Mouse (Mus musculus) MEL (cell line): Measurements from ENCODE around the gene Lipt1. TPM values are rescaled to one million over a fixed set of nuclear protein-coding genes. Genes with fewer than 3 reads are reported as not detected.

ENCODE experiments used
- DNase-seq: peaks from one replicate; pipeline ENCODE4 v3.0.0; 2011; ENCODE audit warnings: low read depth, low spot score
- H3K27ac ChIP-seq: 2 replicates; pipeline ENCODE4 v1.5.1; 2012; ENCODE audit warnings: low read depth, mild to moderate bottlenecking, control low read depth, low read length, moderate library complexity; ENCODE audit not compliant: control insufficient read depth
- H3K27me3 ChIP-seq, 2 experiments: fragments of 150-350 bp in 1 of 2; sonication (generic) in 1 of 2; 2 replicates each; pipeline ENCODE4 v1.6.1; 2012; ENCODE audit warnings: low read length in 2 of 2, mild to moderate bottlenecking in 2 of 2, improper control_type of control experiment in 1 of 2, moderate library complexity in 1 of 2; ENCODE audit not compliant: insufficient read depth in 2 of 2, control insufficient read depth in 1 of 2
- H3K36me3 ChIP-seq, 2 experiments: 2 replicates each; pipeline ENCODE4 v1.6.1; 2012 to 2014; ENCODE audit warnings: low read length in 2 of 2, improper control_type of control experiment in 1 of 2, inconsistent platforms in 1 of 2, mild to moderate bottlenecking in 1 of 2; ENCODE audit not compliant: insufficient read depth in 2 of 2, control insufficient read depth in 1 of 2
- H3K4me1 ChIP-seq, 2 experiments: fragments of 150-350 bp in 1 of 2; sonication (generic) in 1 of 2; 2 replicates each; pipeline ENCODE4 v1.6.1; 2012; ENCODE audit warnings: low read length in 2 of 2, improper control_type of control experiment in 1 of 2, mild to moderate bottlenecking in 1 of 2; ENCODE audit not compliant: insufficient read depth in 2 of 2, control insufficient read depth in 1 of 2
- H3K4me3 ChIP-seq, 2 experiments: fragments of 150-350 bp in 1 of 2; sonication (generic) in 1 of 2; 2 replicates each; pipeline ENCODE4 v1.5.1; 2012; ENCODE audit warnings: low read depth in 2 of 2, low read length in 2 of 2, mild to moderate bottlenecking in 2 of 2, moderate library complexity in 2 of 2, control low read depth in 1 of 2, improper control_type of control experiment in 1 of 2; ENCODE audit not compliant: control insufficient read depth in 1 of 2, insufficient read depth in 1 of 2
- H3K79me2 ChIP-seq: 2 replicates; pipeline ENCODE4 v1.6.1; 2012; ENCODE audit warnings: mild to moderate bottlenecking, low read length, moderate library complexity; ENCODE audit not compliant: control insufficient read depth, poor library complexity, insufficient read depth
- H3K9ac ChIP-seq: 2 replicates; pipeline ENCODE4 v1.6.1; 2012; ENCODE audit warnings: low read depth, mild to moderate bottlenecking, control low read depth, low read length, moderate library complexity; ENCODE audit not compliant: control insufficient read depth, poor library complexity, severe bottlenecking
- H3K9me3 ChIP-seq: fragments of 150-350 bp; sonication (generic); replicated peaks from 2 replicates; pipeline ENCODE4 v1.6.1; 2012; ENCODE audit warnings: mild to moderate bottlenecking, low read length, improper control_type of control experiment, moderate library complexity; ENCODE audit not compliant: insufficient read depth
- BHLHE40 ChIP-seq: IDR thresholded peaks from 2 replicates; pipeline ENCODE4 v1.6.1; 2012; ENCODE audit warnings: low read depth, mild to moderate bottlenecking, inconsistent platforms, low read length, improper control_type of control experiment, borderline replicate concordance
- CHD1 ChIP-seq: IDR thresholded peaks from 2 replicates; pipeline ENCODE4 v1.6.1; 2012; ENCODE audit warnings: low read depth, mild to moderate bottlenecking, inconsistent platforms, low read length, improper control_type of control experiment
- CHD2 ChIP-seq: IDR thresholded peaks from 2 replicates; pipeline ENCODE4 v1.6.1; 2011; ENCODE audit warnings: low read length, improper control_type of control experiment
- CTCF ChIP-seq, 3 experiments: IDR thresholded peaks in 2 of 3; conservative IDR thresholded peaks in 1 of 3; 2 replicates each; pipeline ENCODE4 v1.5.1; 2011 to 2012; ENCODE audit warnings: low read length in 3 of 3, low read depth in 2 of 3, mild to moderate bottlenecking in 2 of 3, improper control_type of control experiment in 1 of 3, inconsistent platforms in 1 of 3, mixed read lengths in 1 of 3, moderate library complexity in 1 of 3; ENCODE audit not compliant: control insufficient read depth in 1 of 3, insufficient read depth in 1 of 3, poor library complexity in 1 of 3, severe bottlenecking in 1 of 3
- E2F4 ChIP-seq: IDR thresholded peaks from 2 replicates; pipeline ENCODE4 v1.6.1; 2011; ENCODE audit warnings: low read depth, low read length, improper control_type of control experiment, borderline replicate concordance
- ELF1 ChIP-seq: IDR thresholded peaks from 2 replicates; pipeline ENCODE4 v1.6.1; 2014; ENCODE audit warnings: low read depth, mild to moderate bottlenecking, inconsistent platforms, low read length, improper control_type of control experiment, moderate library complexity
- EP300 ChIP-seq, 2 experiments: IDR thresholded peaks; 2 replicates each; pipeline ENCODE4 v1.6.1; 2011; ENCODE audit warnings: improper control_type of control experiment in 2 of 2, low read length in 2 of 2, low read depth in 1 of 2, mild to moderate bottlenecking in 1 of 2
- HCFC1 ChIP-seq: IDR thresholded peaks from 2 replicates; pipeline ENCODE4 v1.6.1; 2012; ENCODE audit warnings: low read depth, mild to moderate bottlenecking, inconsistent platforms, low read length, improper control_type of control experiment, moderate library complexity
- KAT2A ChIP-seq: conservative IDR thresholded peaks from 2 replicates; pipeline ENCODE4 v1.6.1; 2012; ENCODE audit warnings: low read depth, low read length, improper control_type of control experiment, inconsistent platforms
- MAFK ChIP-seq: IDR thresholded peaks from 2 replicates; pipeline ENCODE4 v1.6.1; 2011; ENCODE audit warnings: low read depth, mild to moderate bottlenecking, low read length, improper control_type of control experiment, borderline replicate concordance
- MAZ ChIP-seq: IDR thresholded peaks from 2 replicates; pipeline ENCODE4 v1.6.1; 2012; ENCODE audit warnings: low read depth, mild to moderate bottlenecking, inconsistent platforms, low read length, improper control_type of control experiment
- MEF2A ChIP-seq: IDR thresholded peaks from 2 replicates; pipeline ENCODE4 v1.6.1; 2014; ENCODE audit warnings: low read depth, mild to moderate bottlenecking, inconsistent platforms, low read length, improper control_type of control experiment; ENCODE audit not compliant: poor library complexity, insufficient replicate concordance, severe bottlenecking; ENCODE audit errors: extremely low read depth
- MYC ChIP-seq: IDR thresholded peaks from 2 replicates; pipeline ENCODE4 v1.6.1; 2011; ENCODE audit warnings: low read depth, mild to moderate bottlenecking, low read length, improper control_type of control experiment, moderate library complexity
- NELFE ChIP-seq: IDR thresholded peaks from 2 replicates; pipeline ENCODE4 v1.6.1; 2011; ENCODE audit warnings: low read depth, low read length, improper control_type of control experiment
- NRF1 ChIP-seq: IDR thresholded peaks from 2 replicates; pipeline ENCODE4 v1.6.1; 2014; ENCODE audit warnings: low read depth, mild to moderate bottlenecking, inconsistent platforms, low read length, improper control_type of control experiment, moderate library complexity; ENCODE audit not compliant: poor library complexity, insufficient read depth, severe bottlenecking
- POLR2AphosphoS2 ChIP-seq: IDR thresholded peaks from 2 replicates; pipeline ENCODE4 v1.6.1; 2011; ENCODE audit warnings: low read length, improper control_type of control experiment
- POLR2AphosphoS5 ChIP-seq: IDR thresholded peaks from 2 replicates; pipeline ENCODE4 v1.6.1; 2012; ENCODE audit warnings: low read depth, borderline replicate concordance, mild to moderate bottlenecking, inconsistent platforms, low read length, moderate library complexity, mixed read lengths
- RCOR1 ChIP-seq: IDR thresholded peaks from 2 replicates; pipeline ENCODE4 v1.6.1; 2012; ENCODE audit warnings: low read depth, mild to moderate bottlenecking, inconsistent platforms, low read length, improper control_type of control experiment
- TAL1 ChIP-seq: IDR thresholded peaks from 2 replicates; pipeline ENCODE4 v1.6.1; 2012; ENCODE audit warnings: mild to moderate bottlenecking, inconsistent platforms, low read length, moderate library complexity, mixed read lengths
- TBP ChIP-seq: IDR thresholded peaks from 2 replicates; pipeline ENCODE4 v1.8.0; 2011; ENCODE audit warnings: low read depth, low read length, improper control_type of control experiment
- UBTF ChIP-seq: IDR thresholded peaks from 2 replicates; pipeline ENCODE4 v1.6.1; 2012; ENCODE audit warnings: low read depth, mild to moderate bottlenecking, inconsistent platforms, low read length, improper control_type of control experiment, moderate library complexity, borderline replicate concordance; ENCODE audit not compliant: insufficient read depth
- USF2 ChIP-seq, 2 experiments: IDR thresholded peaks; 2 replicates each; pipeline ENCODE4 v1.6.1; 2011 to 2012; ENCODE audit warnings: improper control_type of control experiment in 2 of 2, low read length in 2 of 2, borderline replicate concordance in 1 of 2, inconsistent platforms in 1 of 2, low read depth in 1 of 2, mild to moderate bottlenecking in 1 of 2; ENCODE audit not compliant: insufficient read depth in 1 of 2
- ZC3H11A ChIP-seq: IDR thresholded peaks from 2 replicates; pipeline ENCODE4 v1.6.1; 2012; ENCODE audit warnings: low read depth, mild to moderate bottlenecking, inconsistent platforms, low read length, improper control_type of control experiment
- ZKSCAN1 ChIP-seq: IDR thresholded peaks from 2 replicates; pipeline ENCODE4 v1.6.1; 2012; ENCODE audit warnings: low read depth, mild to moderate bottlenecking, inconsistent platforms, low read length, improper control_type of control experiment, moderate library complexity
- ZMIZ1 ChIP-seq: IDR thresholded peaks from 2 replicates; pipeline ENCODE4 v1.6.1; 2012; ENCODE audit warnings: low read depth, mild to moderate bottlenecking, inconsistent platforms, low read length, improper control_type of control experiment, moderate library complexity
- ZNF384 ChIP-seq: IDR thresholded peaks from 2 replicates; pipeline ENCODE4 v1.6.1; 2012; ENCODE audit warnings: low read depth, mild to moderate bottlenecking, inconsistent platforms, low read length, improper control_type of control experiment
- polyA plus RNA-seq, 2 experiments: library from polyadenylated mRNA; stranded (reverse) in 1 of 2; unstranded in 1 of 2; fragments of >175 nt in 1 of 2; fragments of >200 nt in 1 of 2; gene quantifications; 2 replicates each; pipeline versions ENCODE4 v1.2.1 to v1.2.4; 2012; ENCODE audit warnings: low replicate concordance in 2 of 2, low read depth in 1 of 2; ENCODE audit not compliant: insufficient read length in 2 of 2, insufficient read depth in 1 of 2, missing spikeins in 1 of 2
- total RNA-seq: library from RNA; depleted of rRNA; stranded (reverse); fragments of 300-350 nt; gene quantifications from 2 replicates; pipeline ENCODE4 v1.2.3, GENCODE M21; 2012

The Lipt1 gene
- total and polyA plus RNA-seq, 3 experiments: 7.1 to 7.9 TPM; not detected in 1

DNA sequence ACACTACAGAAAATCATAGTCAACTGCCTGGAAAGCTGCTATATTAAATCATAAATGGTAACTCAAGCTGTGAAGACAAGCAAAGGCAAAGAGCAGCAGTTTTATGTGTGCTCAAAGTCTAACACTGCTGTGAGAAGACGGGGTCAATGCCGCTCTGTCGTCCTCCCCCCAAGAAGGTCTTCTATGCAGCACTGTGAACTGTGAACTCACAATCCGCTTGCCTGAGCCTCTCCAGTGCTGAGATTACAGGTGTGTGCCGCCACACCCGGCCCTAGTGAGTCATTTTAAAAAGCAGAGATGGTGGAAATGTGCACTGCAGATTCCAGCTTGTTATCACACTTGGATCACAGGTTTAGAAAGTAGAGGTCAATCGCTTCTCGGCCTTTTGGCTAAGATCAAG, 24.7 kb upstream of the Lipt1 start:
- Histone ChIP-seq H3K36me3 (no peaks in the 10 kb centered on the region), H3K4me1 (no peaks in the 10 kb centered on the region), H3K79me2 (no peaks in the 10 kb centered on the region), H3K27me3 (peaks cover 7 to 8% of the 10 kb centered on the region in 2 experiments; a peak in 3 of 4 replicates), H3K9ac (no peak overlapping the region), H3K27ac (no peak overlapping the region)
- no peak for DNase-seq
- TF ChIP-seq ZNF384 (no peak), EP300 (IDR thresholded peaks at IDR 0.05; ENCODE audit: low read depth in 1 of 2, low read length in 2 of 2) (no peak), ZKSCAN1 (no peak), TBP (no peak), RCOR1 (no peak), E2F4 (no peak), KAT2A (no peak), ZC3H11A (no peak), CHD1 (no peak), POLR2AphosphoS5 (no peak)
- TF ChIP-seq, all 39 proteins: peak for 0
- Histone ChIP-seq H3K9me3 (no peaks in the 10 kb centered on the region), H3K4me3 (no peak overlapping the region)

GRCm38 (mm10) chr1:37850696-37851095, 20.8 kb upstream of the Lipt1 start:
- H3K4me1 ChIP-seq: no peaks in the 10 kb centered on the region
- H3K27me3 ChIP-seq: peaks cover 7% of the 10 kb centered on the region in 2 experiments; a peak in 3 of 4 replicates
- no peak for DNase-seq
- no peaks in the 10 kb centered on the region for H3K36me3 ChIP-seq
- H3K9ac ChIP-seq: no peak overlapping the region
- H3K79me2 ChIP-seq: no peaks in the 10 kb centered on the region
- TF ChIP-seq ZKSCAN1 (no peak), TAL1 (no peak), ZMIZ1 (no peak), CTCF (IDR thresholded peaks at IDR 0.05 in 2 of 3, conservative IDR thresholded peaks at IDR 0.05 in 1 of 3; ENCODE audit: control insufficient read depth in 1 of 3, insufficient read depth in 1 of 3, low read depth in 2 of 3, low read length in 3 of 3, poor library complexity in 1 of 3, severe bottlenecking in 1 of 3) (no peak), BHLHE40 (no peak), NRF1 (no peak), CHD2 (no peak), USF2 (IDR thresholded peaks at IDR 0.05; ENCODE audit: borderline replicate concordance in 1 of 2, insufficient read depth in 1 of 2, low read depth in 1 of 2, low read length in 2 of 2) (no peak), UBTF (no peak), MAZ (no peak), MEF2A (no peak), HCFC1 (no peak), MAFK (no peak), NELFE (no peak), MYC (no peak), TBP (no peak), ELF1 (no peak), ZNF384 (no peak), POLR2AphosphoS2 (no peak)
- H3K27ac ChIP-seq: no peak overlapping the region
- H3K9me3 ChIP-seq: no peaks in the 10 kb centered on the region
- H3K4me3 ChIP-seq: no peak overlapping the region
